Mouse (Mus musculus) thymus, postnatal 4 days (tissue): ENCODE data around the gene Slco6d1.
"Not testable (repeated sequence)": the region's sequence is repeated elsewhere in the genome, so short reads cannot be mapped to it uniquely, and the experiment has no call there.

Source experiments
- DNase-seq: peaks from one replicate; pipeline ENCODE4 v3.0.0; 2021

The Slco6d1 gene

GRCm38 (mm10) chr1:98420824-98421223, at the start of gene Slco6d1:
TSS of gene Slco6d1 (plus strand) at chr1:98421124.
- DNase-seq, result no peak

DNA sequence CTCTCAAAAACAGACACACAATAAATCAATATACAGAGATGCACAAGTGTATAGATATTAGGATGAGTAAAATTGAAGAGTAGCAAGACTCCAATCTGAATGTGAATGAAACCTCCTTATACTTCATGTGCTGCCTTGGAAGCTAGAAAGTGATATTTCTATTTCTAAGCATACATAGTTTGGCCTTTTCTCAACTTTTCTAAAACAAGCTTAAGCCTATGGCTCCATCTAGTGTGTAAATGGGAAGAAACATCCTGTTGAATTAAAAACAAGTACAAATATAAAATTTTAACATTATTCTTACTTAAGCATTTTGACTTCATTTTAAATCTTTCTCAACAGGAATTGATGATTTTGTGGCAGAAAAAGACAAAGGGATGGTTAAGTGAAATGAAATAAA, 28.9 kb upstream of the Slco6d1 start:
- DNase-seq, result no peak

- DNase-seq, result no peak
Measured at GRCm38 (mm10) chr1:98447929-98448328, 27.0 kb downstream of the Slco6d1 start.

GRCm38 (mm10) chr1:98459224-98459623, 38.3 kb downstream of the Slco6d1 start:
- not testable (repeated sequence) for DNase-seq

DNA sequence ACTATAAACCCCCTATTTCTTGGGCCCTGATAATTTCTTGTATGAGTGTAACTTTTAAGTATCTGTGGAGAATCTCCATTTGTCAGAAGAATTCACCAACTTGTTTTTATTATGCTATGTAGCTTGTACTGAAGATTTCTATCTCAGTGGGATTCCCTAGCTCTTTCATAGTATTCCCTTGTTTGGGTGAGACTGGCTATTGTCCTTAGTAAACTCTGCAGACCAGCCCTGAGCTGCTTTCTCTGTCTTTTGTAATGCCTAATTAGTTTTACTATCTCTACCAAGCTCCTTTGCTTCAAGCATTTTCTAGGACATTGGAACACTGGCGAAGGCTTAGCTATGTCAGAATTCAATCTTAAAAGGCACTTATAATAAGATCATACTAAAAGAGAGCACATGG, 55.5 kb downstream of the Slco6d1 start:
- DNase-seq, result not testable (repeated sequence)

GRCm38 (mm10) chr1:98479243-98479642, 58.3 kb downstream of the Slco6d1 start:
- no peak for DNase-seq

DNA sequence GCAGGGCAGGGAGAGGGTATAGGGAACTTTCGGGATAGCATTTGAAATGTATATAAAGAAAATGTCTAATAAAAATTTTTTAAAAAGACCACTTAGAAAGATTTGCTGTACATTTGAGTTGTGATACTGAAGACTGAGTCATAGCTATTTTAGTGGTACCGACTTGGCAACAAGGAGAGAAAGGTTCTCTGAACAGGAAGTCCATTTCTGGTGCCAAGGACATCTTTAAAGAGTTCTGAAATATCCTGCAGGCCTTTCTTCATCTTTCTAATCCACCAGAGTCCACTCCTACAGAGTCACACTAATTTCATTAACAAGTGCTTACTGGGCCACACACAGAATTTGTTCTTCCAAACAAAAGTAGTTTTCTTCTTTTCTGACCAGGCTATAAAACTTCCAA, 85.1 kb downstream of the Slco6d1 start:
- no peak for DNase-seq

DNA sequence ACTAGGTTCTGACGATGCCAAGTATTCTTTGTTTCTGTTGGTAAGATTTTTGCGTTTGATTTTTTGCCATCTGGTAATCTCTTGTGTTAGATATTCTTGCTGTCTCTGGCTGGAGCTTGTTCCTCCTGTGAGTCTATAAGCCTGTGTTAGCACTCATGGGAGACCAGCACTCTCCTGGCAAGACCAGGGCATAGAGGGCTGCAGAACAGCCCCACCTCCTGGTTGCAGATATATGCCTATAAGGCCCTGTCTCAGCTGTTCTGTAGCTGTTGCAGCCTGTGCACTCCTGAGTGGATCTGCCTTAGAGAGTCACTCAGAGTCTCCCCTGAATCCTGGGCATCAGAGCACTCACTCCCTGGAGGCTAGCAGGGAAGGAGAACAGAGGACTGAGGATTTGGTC, 102.1 kb downstream of the Slco6d1 start:
- DNase-seq, result no peak

GRCm38 (mm10) chr1:98523537-98523936, 102.6 kb downstream of the Slco6d1 start:
- DNase-seq, result no peak

DNA sequence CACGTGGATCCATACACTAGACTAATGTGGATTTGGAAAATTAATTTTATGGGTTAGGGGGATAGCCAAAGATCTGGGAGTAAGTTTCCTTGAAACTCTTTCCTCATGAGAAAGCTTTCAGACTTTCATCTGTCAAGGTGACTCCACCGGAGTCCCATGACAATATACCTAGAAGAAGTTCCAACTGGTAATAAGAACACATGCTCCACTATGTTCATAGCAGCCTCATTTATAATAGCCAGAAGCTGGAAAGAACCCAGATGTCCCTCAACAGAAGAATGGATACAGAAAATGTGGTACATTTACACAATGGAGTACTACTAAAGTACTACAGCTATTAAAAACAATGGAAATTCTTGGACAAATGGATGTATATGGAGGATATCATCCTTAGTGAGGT, 107.4 kb downstream of the Slco6d1 start:
- not testable (repeated sequence) for DNase-seq

DNA sequence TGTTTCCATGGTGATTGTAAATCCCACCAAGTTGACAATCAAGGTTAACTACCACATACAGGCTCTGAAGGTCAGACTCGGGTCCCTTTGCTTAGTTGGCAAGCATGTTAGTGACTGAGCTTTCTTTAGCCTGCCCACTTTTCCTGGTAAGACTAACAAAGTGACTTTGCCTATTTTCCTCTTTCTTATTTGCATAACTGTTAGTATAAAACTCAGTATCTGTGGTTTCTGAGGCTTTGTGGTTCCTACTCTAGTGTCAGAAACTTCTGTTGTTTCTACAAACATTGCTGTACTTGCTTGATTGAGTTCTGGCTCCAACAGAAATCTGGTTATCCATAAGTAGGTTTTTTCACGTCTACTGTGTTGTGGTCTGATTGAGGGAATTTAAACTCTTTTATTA, 124.4 kb downstream of the Slco6d1 start:
- DNase-seq, result no peak

DNA sequence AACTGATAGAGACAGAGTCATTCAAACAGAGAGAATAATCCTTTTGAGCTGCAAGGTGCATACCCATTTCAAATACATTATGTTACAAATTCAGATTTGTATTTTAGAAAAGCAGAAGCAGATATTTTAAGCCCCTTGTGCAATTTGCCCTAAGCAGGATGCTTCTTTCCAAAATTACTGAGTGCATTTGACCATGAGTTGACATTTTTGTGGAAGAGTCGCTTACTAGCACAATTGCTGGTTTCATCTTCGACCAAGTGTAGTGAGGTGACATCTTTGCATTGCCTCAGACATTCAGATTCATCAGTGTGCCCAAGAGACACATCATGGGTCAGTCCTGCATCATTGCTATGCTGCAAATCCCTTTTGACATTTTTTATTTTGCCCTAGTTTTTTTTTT, 133.5 kb downstream of the Slco6d1 start:
- no peak for DNase-seq

DNA sequence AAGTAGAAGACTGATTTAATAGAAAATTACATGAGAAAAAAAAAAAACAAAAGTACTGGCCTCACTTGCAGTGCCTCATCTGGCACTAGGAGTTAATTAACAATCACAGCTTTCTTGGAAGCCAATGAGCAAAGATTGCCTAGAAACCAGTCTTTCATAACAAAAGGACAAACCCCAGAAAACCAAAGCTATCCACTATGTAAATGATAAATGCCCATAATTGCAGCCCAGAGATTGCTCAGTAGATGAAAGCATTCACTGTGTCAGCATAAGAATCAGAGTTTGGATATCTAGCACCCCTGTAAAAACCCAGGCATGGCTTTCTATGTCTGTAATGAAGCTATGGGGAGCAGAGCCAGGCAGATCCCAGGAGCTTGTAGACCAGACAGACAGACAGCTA, 144.8 kb downstream of the Slco6d1 start:
- no peak for DNase-seq
